Mouse (Mus musculus): ENCODE measurements around the gene Gm49661. TPM values are rescaled to one million over a fixed set of nuclear protein-coding genes. Genes with fewer than 3 reads are reported as not detected.
A peak's percentile ranks its signal among the peaks of the same experiment; 100 is the strongest.

The Gm49661 gene
- polyA plus RNA-seq, 1 experiment from 2014 or later: 1.1 TPM

DNA sequence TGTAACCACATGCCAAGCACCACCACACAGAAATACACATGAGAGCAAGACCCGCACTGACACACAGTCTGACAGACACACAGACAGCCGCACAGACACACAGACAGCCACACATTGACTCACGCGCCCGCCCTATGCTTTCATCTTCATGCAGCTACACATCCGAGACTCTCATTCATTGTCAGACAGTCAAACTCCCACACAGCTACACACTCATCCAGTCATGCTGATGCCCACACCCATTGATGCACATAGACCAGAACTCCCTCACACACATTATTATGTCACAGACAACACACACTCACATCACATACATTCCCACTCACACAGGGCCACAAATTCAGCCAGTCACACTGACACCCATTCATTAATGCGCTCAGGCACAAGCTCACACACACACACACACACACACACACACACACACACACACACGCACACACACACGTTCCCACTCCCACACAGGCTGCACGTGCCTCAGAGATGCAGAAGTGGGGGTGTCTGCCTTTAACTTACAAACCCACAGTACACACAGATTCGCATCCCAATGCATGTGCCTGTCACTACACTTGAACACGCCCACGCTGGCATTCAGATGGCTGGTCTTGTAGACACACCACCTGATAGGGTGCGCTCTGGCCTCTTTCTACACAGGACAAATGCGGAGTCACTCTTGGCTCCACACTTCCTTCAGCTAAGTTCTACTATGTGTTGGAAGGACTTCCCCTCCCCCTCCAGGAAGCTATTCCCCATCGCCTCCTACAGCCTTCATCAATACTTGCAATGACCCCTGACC lies 35.3 kb downstream of the Gm49661 start:
- 73% methylated on average over 16 of the region's 16 CpGs for WGBS
- no peak for TF ChIP-seq EP300 (IDR thresholded peaks at IDR 0.05)
- TF ChIP-seq CTCF (IDR thresholded peaks at IDR 0.05): no peak
- DNase-seq (ENCODE audit: low spot score): no peak
- Histone ChIP-seq H3K4me1 (ENCODE audit: insufficient read depth, low read depth, low read length) (no peaks in the 10 kb centered on the region), H3K27ac (ENCODE audit: low read length) (no peak overlapping the region), H3K27me3 (replicated peaks; ENCODE audit: insufficient read depth, low read length) (peaks cover 45% of the 10 kb centered on the region), H3K36me3 (ENCODE audit: insufficient read depth, low read length) (no peaks in the 10 kb centered on the region), H3K4me2 (replicated peaks; ENCODE audit: low read depth, low read length) (no peak overlapping the region), H3K9ac (replicated peaks; ENCODE audit: low read depth) (no peak overlapping the region), H3K9me3 (ENCODE audit: low read length) (no peaks in the 10 kb centered on the region), H3K4me3 (ENCODE audit: low read depth, low read length) (no peak overlapping the region)
- no peak for ATAC-seq

DNA sequence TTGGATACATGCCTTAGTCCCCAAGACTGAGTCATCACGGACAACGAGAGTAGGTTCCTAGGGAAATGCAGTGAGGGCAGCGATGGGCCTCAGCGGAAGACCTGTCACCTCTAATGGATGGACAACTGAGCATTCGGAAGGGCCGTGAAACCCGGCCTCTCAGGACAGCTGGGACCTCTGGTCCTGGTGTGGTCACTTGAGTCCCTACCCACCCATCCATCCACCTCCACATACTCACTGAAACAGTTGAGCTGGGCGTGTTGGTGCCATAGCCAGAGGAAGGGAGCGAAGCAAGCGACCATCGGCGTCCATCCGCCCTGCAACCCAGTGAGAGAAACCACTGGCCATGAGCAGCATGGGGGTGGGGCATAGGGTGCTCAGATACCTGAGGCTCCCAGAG lies 38.7 kb downstream of the Gm49661 start:
- peaks cover 35% of the 10 kb centered on the region for H3K27me3 ChIP-seq (replicated peaks; ENCODE audit: insufficient read depth, low read length)
- H3K9ac ChIP-seq (replicated peaks; ENCODE audit: low read depth): no peak overlapping the region
- no peak overlapping the region for H3K4me2 ChIP-seq (replicated peaks; ENCODE audit: low read depth, low read length)
- H3K9me3 ChIP-seq (ENCODE audit: low read length): no peaks in the 10 kb centered on the region
- 87% methylated on average over 13 of the region's 13 CpGs for WGBS
- H3K27ac ChIP-seq (ENCODE audit: low read length): no peak overlapping the region
- H3K4me1 ChIP-seq (ENCODE audit: insufficient read depth, low read depth, low read length): no peaks in the 10 kb centered on the region
- no peaks in the 10 kb centered on the region for H3K36me3 ChIP-seq (ENCODE audit: insufficient read depth, low read length)
- no peak for TF ChIP-seq EP300 (IDR thresholded peaks at IDR 0.05)
- TF ChIP-seq CTCF (IDR thresholded peaks at IDR 0.05): no peak
- DNase-seq (ENCODE audit: low spot score) (no peak), ATAC-seq (no peak)
- no peak overlapping the region for H3K4me3 ChIP-seq (ENCODE audit: low read depth, low read length)

DNA sequence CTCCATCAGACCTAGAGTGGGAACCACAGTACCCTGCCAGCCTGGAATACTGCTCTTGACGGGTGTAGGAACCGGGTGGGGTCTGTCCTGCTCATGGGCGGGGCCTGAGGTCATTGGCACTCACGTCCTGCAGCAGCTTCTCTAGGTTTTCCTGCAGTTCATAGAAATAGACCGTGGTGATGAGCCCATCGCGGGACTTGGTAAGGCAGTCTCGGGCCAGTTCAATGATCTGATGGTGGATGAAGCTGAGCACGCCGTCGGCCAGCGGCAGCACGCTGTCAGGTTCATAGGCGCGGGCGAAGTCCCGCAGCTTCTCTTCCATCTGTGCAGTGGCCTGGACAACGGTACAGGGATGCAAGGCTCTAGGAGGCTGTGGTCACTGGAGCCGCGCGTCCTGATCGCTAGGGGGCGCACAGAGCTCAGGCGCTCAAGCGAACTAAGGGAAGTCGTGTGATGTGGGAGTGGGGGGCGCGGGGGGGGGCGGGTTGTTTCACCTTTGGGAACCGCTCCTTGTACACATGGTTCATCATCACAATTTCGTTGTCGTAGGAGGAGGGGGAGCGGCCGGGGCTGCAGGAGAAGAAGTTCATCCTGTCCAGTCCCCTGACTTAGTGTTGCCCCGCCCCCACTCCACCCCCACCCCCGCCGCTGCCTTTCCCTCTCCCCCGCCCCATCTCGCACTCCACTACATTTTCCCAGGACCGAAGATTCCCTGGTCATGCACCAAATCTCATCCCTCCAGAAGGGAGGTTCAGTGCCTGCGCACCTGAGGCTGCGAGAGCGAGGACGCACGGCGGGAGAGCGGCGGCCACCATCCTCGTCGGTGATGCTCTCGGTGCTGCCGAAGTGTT lies 40.6 kb downstream of the Gm49661 start:
- Histone ChIP-seq H3K4me3 (ENCODE audit: low read depth, low read length) (peak overlapping the region; percentile 12; the same call in 1 of the 2 replicates), H3K9ac (replicated peaks; ENCODE audit: low read depth) (no peak overlapping the region), H3K36me3 (ENCODE audit: insufficient read depth, low read length) (no peaks in the 10 kb centered on the region), H3K4me1 (ENCODE audit: insufficient read depth, low read depth, low read length) (no peaks in the 10 kb centered on the region), H3K9me3 (ENCODE audit: low read length) (no peaks in the 10 kb centered on the region), H3K27me3 (replicated peaks; ENCODE audit: insufficient read depth, low read length) (peaks cover 24% of the 10 kb centered on the region), H3K4me2 (replicated peaks; ENCODE audit: low read depth, low read length) (peak overlapping the region; percentile 44), H3K27ac (ENCODE audit: low read length) (no peak overlapping the region)
- DNase-seq (ENCODE audit: low spot score) (peak; percentile 70), ATAC-seq (peak; percentile 64)
- WGBS: 5% methylated on average over 50 of the region's 52 CpGs
- TF ChIP-seq CTCF (IDR thresholded peaks at IDR 0.05) (peak; percentile 81), EP300 (IDR thresholded peaks at IDR 0.05) (no peak)

GRCm38 (mm10) chr8:84927513-84927912 lies 41.7 kb downstream of the Gm49661 start:
- 65% methylated on average over 1 of the region's 1 CpGs for WGBS
- Histone ChIP-seq H3K27ac (ENCODE audit: low read length) (no peak overlapping the region), H3K9ac (replicated peaks; ENCODE audit: low read depth) (no peak overlapping the region), H3K4me1 (ENCODE audit: insufficient read depth, low read depth, low read length) (no peaks in the 10 kb centered on the region), H3K27me3 (replicated peaks; ENCODE audit: insufficient read depth, low read length) (peaks cover 24% of the 10 kb centered on the region), H3K4me3 (ENCODE audit: low read depth, low read length) (no peak overlapping the region), H3K36me3 (ENCODE audit: insufficient read depth, low read length) (no peaks in the 10 kb centered on the region), H3K4me2 (replicated peaks; ENCODE audit: low read depth, low read length) (no peak overlapping the region), H3K9me3 (ENCODE audit: low read length) (no peaks in the 10 kb centered on the region)
- TF ChIP-seq CTCF (IDR thresholded peaks at IDR 0.05): no peak
- no peak for TF ChIP-seq EP300 (IDR thresholded peaks at IDR 0.05)
- ATAC-seq (no peak), DNase-seq (ENCODE audit: low spot score) (no peak)

DNA sequence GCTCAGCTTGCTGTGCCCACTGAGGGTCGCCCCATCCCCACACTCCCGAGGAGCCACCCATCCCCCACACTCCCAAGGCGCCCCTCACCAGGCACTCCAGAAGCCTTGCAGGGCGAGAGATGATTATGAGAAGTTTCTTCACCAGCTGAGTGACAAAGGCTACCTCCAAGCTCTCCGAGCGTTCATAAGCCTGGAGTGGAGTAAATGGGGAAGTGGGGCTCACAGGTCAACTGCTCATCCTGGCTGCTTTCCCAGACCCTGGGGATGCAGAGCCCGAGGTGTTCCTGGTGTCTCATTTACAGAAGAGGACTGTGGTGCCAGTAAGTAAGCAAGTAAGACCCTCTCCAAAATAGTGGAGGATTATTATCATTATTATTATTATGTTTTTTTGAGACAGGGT lies 43.7 kb downstream of the Gm49661 start:
- no peak for ATAC-seq
- H3K4me2 ChIP-seq (replicated peaks; ENCODE audit: low read depth, low read length): no peak overlapping the region
- H3K9me3 ChIP-seq (ENCODE audit: low read length): no peaks in the 10 kb centered on the region
- no peak for DNase-seq (ENCODE audit: low spot score)
- no peaks in the 10 kb centered on the region for H3K36me3 ChIP-seq (ENCODE audit: insufficient read depth, low read length)
- H3K9ac ChIP-seq (replicated peaks; ENCODE audit: low read depth): no peak overlapping the region
- no peak overlapping the region for H3K27ac ChIP-seq (ENCODE audit: low read length)
- 44% methylated on average over 7 of the region's 7 CpGs for whole genome bisulfite sequencing
- no peaks in the 10 kb centered on the region for H3K4me1 ChIP-seq (ENCODE audit: insufficient read depth, low read depth, low read length)
- no peak for TF ChIP-seq EP300 (IDR thresholded peaks at IDR 0.05)
- TF ChIP-seq CTCF (IDR thresholded peaks at IDR 0.05): no peak
- peaks cover 24% of the 10 kb centered on the region for H3K27me3 ChIP-seq (replicated peaks; ENCODE audit: insufficient read depth, low read length)
- no peak overlapping the region for H3K4me3 ChIP-seq (ENCODE audit: low read depth, low read length)

DNA sequence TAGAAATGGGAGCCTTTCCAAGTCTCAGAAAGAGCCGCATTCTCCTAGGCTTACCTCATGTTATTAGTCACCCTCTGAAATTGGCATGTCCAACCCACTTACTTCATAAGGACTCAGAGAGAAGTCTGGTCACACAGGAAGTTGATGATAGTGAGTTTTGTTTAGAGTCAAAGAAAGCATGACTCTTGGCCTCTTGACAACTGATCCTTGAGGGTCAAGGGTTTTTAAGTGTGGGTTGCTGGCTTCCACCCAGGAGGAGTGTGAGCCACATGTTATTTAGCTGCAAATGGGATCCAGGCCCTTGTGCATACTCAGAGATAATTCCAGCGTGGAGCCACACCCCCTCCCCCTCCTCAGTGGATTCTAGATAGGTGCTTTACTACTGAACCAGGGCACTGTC lies 47.6 kb downstream of the Gm49661 start:
- Histone ChIP-seq H3K9me3 (ENCODE audit: low read length) (no peaks in the 10 kb centered on the region), H3K4me1 (ENCODE audit: insufficient read depth, low read depth, low read length) (no peaks in the 10 kb centered on the region), H3K4me3 (ENCODE audit: low read depth, low read length) (no peak overlapping the region), H3K9ac (replicated peaks; ENCODE audit: low read depth) (no peak overlapping the region), H3K36me3 (ENCODE audit: insufficient read depth, low read length) (no peaks in the 10 kb centered on the region), H3K4me2 (replicated peaks; ENCODE audit: low read depth, low read length) (no peak overlapping the region), H3K27ac (ENCODE audit: low read length) (no peak overlapping the region), H3K27me3 (replicated peaks; ENCODE audit: insufficient read depth, low read length) (0 out of 2 replicates have a peak, but pooled peaks cover 5% of the 10 kb centered on the region)
- WGBS: 21% methylated on average over 2 of the region's 2 CpGs
- TF ChIP-seq EP300 (IDR thresholded peaks at IDR 0.05) (peak; percentile 91), CTCF (IDR thresholded peaks at IDR 0.05) (no peak)
- DNase-seq (ENCODE audit: low spot score) (peak; percentile 93), ATAC-seq (peak; percentile 96)
